Mouse (Mus musculus) R1 (cell line): Measurements from ENCODE around the gene Trip6.

ENCODE experiments used
- DNase-seq: peaks from one replicate; pipeline ENCODE4 v3.0.0-alpha.2; 2018; ENCODE audit warnings: low read depth, low spot score

Gene Trip6

GRCm38 (mm10) chr5:137314193-137315083 lies at the start of gene Trip6:
Gene Trip6 (minus strand): TSS chr5:137314404.
- peak; percentile 94 for DNase-seq

GRCm38 (mm10) chr5:137358382-137358781 lies 44.2 kb upstream of the Trip6 start:
- DNase-seq: peak; percentile 54

- DNase-seq: no peak
Observed at GRCm38 (mm10) chr5:137354091-137354490, 39.9 kb upstream of the Trip6 start.

GRCm38 (mm10) chr5:137352011-137352975 lies 38.1 kb upstream of the Trip6 start:
- DNase-seq: peak; percentile 83

GRCm38 (mm10) chr5:137351394-137351793 lies 37.2 kb upstream of the Trip6 start:
- no peak for DNase-seq

- no peak for DNase-seq
Observed at GRCm38 (mm10) chr5:137351058-137351380, 36.8 kb upstream of the Trip6 start.

GRCm38 (mm10) chr5:137350205-137351057 lies 36.2 kb upstream of the Trip6 start:
- no peak for DNase-seq

GRCm38 (mm10) chr5:137349384-137350204 lies 35.4 kb upstream of the Trip6 start, which contains the start of gene Ephb4:
Gene Ephb4 (plus strand): TSS chr5:137350109.
- peak; percentile 99 for DNase-seq

- peak; percentile 61 for DNase-seq
Observed at GRCm38 (mm10) chr5:137348482-137349383, 34.5 kb upstream of the Trip6 start.

- no peak for DNase-seq
Observed at GRCm38 (mm10) chr5:137347856-137348255, 33.7 kb upstream of the Trip6 start.

GRCm38 (mm10) chr5:137346983-137347382 lies 32.8 kb upstream of the Trip6 start:
- no peak for DNase-seq

GRCm38 (mm10) chr5:137346388-137346787 lies 32.2 kb upstream of the Trip6 start:
- DNase-seq: no peak

GRCm38 (mm10) chr5:137345821-137346220 lies 31.6 kb upstream of the Trip6 start:
- DNase-seq: no peak

GRCm38 (mm10) chr5:137343869-137344268 lies 29.7 kb upstream of the Trip6 start:
- peak; percentile 44 for DNase-seq

GRCm38 (mm10) chr5:137343412-137343811 lies 29.2 kb upstream of the Trip6 start:
- DNase-seq: no peak

GRCm38 (mm10) chr5:137342407-137343012 lies 28.3 kb upstream of the Trip6 start:
- DNase-seq: no peak

- DNase-seq: no peak
Observed at GRCm38 (mm10) chr5:137340222-137340621, 26.0 kb upstream of the Trip6 start.

GRCm38 (mm10) chr5:137339290-137339979 lies 25.2 kb upstream of the Trip6 start:
- DNase-seq: peak; percentile 89
